Mouse (Mus musculus): Measurements from ENCODE around the gene Tomm40.
A peak's percentile ranks its signal among the peaks of the same experiment; 100 is the strongest.

Tomm40 gene

GRCm38 (mm10) chr7:19704475-19704874 lies 10.8 kb downstream of the Tomm40 start:
- no peak for DNase-seq (ENCODE audit: low spot score)

- no peak for DNase-seq (ENCODE audit: low spot score)
Observed at GRCm38 (mm10) chr7:19702859-19703555, 12.2 kb downstream of the Tomm40 start.

- peak; percentile 84 for DNase-seq (ENCODE audit: low spot score)
Observed at GRCm38 (mm10) chr7:19701069-19701761, 14.0 kb downstream of the Tomm40 start.

- no peak for DNase-seq (ENCODE audit: low spot score)
Observed at GRCm38 (mm10) chr7:19700299-19701068, 14.8 kb downstream of the Tomm40 start.

- DNase-seq (ENCODE audit: low spot score): no peak
Observed at GRCm38 (mm10) chr7:19699827-19700148, 15.4 kb downstream of the Tomm40 start.

- peak; percentile 78 for DNase-seq (ENCODE audit: low spot score)
Observed at GRCm38 (mm10) chr7:19698907-19699826, 16.1 kb downstream of the Tomm40 start, which contains the start of gene Apoe. Gene Apoe (minus strand): TSS chr7:19699188.

- DNase-seq (ENCODE audit: low spot score): no peak
Observed at GRCm38 (mm10) chr7:19697949-19698906, 17.0 kb downstream of the Tomm40 start.

- no peak for DNase-seq (ENCODE audit: low spot score)
Observed at GRCm38 (mm10) chr7:19696336-19696873, 18.8 kb downstream of the Tomm40 start.

- no peak for DNase-seq (ENCODE audit: low spot score)
Observed at GRCm38 (mm10) chr7:19695881-19696280, 19.4 kb downstream of the Tomm40 start.

- DNase-seq (ENCODE audit: low spot score): no peak
Observed at GRCm38 (mm10) chr7:19695213-19695594, 20.0 kb downstream of the Tomm40 start.

GRCm38 (mm10) chr7:19694336-19695212 lies 20.7 kb downstream of the Tomm40 start:
- DNase-seq (ENCODE audit: low spot score): no peak

- peak; percentile 71 for DNase-seq (ENCODE audit: low spot score)
Observed at GRCm38 (mm10) chr7:19693421-19693820, 21.8 kb downstream of the Tomm40 start.

- no peak for DNase-seq (ENCODE audit: low spot score)
Observed at GRCm38 (mm10) chr7:19691873-19692865, 23.1 kb downstream of the Tomm40 start, which contains the start of gene Apoc1. Gene Apoc1 (minus strand): TSS chr7:19692660.

GRCm38 (mm10) chr7:19691434-19691833 lies 23.8 kb downstream of the Tomm40 start:
- no peak for DNase-seq (ENCODE audit: low spot score)

GRCm38 (mm10) chr7:19690845-19691244 lies 24.4 kb downstream of the Tomm40 start:
- no peak for DNase-seq (ENCODE audit: low spot score)

- no peak for DNase-seq (ENCODE audit: low spot score)
Observed at GRCm38 (mm10) chr7:19688611-19689010, 26.6 kb downstream of the Tomm40 start.

- DNase-seq (ENCODE audit: low spot score): no peak
Observed at GRCm38 (mm10) chr7:19688101-19688500, 27.1 kb downstream of the Tomm40 start.

Data from layer of hippocampus, adult 11-12 months (tissue).